Mouse (Mus musculus) kidney, postnatal 10 days (tissue): ENCODE results near the gene Ehbp1.

Source experiments
- DNase-seq: peaks from one replicate; pipeline ENCODE4 v3.0.0; 2021; ENCODE audit warnings: mixed read lengths

The Ehbp1 gene

GRCm38 (mm10) chr11:21999396-22000315 is 342.4 kb downstream of the Ehbp1 start:
- DNase-seq: no peak

DNA sequence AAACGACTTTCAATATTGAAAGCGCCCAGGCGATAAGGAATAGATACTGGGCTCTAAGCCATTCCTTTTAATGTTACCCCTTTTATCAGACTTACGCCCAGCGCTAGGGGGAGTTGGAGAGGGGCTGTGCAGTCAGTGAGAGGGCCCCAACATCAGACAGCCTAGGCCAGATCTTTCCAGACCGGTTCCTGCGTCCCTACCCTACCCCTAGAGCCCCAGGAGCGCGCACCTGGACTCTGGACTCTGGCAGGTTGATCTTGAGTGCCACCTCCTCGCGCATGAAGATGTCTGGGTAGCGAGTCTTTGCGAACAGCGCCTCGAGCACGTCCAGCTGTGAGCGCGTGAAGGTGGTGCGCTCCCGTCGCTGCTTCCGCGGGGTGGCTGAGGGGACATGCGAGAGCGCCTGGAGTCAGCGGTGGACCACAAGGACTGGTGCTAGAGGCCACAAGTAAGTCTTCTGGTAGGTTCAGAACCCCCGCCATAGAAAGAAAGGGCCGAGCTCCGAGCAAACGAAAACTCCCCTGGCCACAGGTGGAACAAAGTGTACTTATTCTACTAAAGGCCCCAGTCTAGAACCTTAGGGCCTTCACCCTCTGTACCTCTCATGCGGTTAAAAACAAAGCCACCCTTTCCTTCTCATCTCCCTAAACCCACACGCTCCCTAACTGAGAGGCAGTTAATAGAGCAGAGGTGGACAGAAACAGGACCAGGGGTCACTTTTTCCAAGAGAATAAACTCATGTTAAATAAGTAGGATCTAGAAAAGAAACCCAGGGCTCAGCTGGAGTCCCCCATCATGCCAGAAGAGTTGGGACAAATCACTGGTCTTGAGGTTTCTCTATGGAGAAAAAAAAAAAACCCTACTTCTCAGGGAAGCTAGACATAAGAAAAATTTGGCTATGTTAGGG is 343.7 kb downstream of the Ehbp1 start:
- peak; percentile 29 for DNase-seq

DNA sequence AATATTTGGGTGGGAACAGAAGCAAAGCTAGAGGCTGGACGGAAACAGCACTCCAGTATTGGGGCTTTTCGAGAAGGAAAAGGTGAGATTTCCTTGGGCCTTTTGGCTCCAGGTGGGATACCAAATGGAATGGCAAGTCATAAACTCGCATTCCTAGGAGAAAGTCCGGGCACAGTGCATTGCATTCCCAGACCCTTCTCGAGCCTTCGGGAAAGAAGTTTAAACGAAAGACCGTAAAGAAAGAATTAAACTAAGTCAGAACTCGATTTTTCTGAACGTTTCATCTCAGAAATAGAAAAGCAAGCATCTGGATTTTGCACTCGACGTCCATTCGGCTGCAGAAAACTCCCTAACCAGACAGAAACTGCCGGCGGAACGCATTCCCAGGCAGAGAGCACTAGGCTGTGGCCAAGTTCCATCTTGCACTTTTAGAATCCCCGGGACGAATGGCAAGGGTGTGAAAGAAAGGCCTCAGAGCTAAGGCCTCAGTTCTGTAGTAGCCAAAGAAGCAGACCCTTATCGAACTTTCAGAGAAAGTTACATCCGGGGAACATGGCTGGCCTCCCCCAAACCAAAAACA is 344.4 kb downstream of the Ehbp1 start:
- no peak for DNase-seq

DNA sequence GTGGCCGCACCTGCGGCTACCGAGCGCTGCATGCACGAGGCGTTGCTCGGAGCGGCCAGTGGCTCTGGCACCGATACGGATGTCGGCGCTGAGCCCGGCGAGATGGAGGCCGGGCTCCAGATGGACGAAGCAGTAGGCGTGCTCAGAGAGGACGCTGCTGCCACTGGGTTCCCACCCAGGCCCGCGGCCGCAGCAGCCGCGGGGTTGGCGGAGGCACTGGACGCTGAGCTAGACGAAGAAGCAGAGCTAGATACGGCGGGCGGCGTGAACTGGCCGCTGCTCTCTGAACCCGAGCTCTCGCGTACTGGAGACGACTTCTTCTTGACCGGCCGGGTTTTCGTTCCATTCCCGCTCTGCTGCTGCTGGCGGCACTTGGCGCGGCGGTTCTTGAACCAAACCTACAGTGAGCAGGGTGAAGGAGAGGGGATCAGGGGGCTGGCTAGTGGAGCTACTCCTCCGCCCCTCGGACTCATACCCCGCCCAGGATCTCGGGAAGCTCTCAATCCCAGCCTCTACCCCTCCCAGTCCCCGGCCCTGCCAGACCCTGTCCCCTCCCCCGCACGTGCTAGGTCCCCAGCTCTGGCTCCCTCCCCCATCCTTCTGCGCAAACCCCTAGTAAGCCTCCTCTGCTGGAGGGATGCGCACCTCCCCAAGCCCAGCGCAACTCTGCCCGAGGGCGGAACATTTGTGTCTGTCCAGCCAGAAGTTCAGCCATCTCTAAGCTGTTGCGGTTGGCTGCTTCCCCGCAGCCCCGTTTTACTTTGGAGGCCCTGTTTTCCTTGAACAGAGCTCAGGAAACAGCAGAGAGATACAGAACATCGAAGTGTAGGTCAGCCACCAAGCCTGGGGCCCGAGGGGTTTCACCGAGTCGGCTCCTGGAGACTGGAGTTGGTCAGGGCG is 345.2 kb downstream of the Ehbp1 start:
- DNase-seq: peak; percentile 37

DNA sequence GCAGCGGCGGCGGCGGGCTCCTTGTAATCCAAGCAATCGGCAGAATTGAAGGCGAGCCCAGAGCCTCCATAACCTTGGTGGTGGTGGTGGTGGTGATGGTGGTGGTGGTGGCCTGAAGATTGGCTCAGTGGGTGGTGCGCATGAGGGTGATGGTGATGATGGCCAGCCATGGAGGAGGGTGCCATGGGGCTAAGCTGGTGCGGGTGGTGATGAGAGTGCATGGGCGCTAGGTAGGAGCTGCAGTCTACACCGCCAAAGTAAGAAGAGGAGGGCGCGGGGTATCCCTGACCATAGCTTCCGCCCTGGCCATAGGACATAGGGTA is 345.8 kb downstream of the Ehbp1 start:
- peak; percentile 20 for DNase-seq

DNA sequence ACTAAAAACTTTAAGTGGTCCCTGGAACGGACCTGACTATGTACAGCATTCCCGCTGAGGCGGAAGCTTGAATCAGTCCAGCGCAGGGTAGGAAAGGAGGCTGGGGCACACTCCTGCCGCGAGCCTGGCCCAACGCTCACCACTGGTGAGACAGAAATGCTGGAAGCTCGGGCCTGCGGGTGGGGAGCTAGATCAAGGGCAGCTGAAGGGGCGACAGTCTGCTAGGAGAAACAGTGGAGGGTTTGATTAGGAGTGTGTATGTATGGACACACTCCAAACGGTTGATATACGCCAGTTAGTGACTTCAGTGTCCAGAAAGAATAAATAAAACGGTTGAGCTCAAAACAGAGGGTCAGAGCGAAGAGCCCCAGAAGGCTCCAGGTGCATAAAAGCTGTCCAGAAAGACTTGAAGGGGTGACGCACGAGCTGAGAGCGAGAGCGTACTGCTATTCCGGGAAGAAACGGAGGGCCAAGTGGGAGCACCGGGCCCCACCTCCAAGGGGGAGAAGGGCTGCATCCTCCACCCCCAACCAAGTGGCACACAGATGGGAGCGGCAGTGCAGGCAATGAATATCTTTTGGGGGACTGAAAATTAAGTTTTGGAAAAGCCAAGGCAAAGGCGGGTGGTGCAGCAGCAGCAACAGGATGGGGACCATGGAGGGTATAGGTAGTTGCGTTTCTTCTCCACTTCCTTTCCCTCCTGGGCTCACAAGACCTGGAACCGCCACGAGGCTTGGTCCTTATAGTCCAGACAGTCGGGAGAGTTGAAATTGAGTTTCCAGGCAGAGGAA is 346.4 kb downstream of the Ehbp1 start:
- DNase-seq: peak; percentile 18

GRCm38 (mm10) chr11:21994377-21995370 is 347.4 kb downstream of the Ehbp1 start:
- peak; percentile 15 for DNase-seq

- DNase-seq: peak; percentile 47
Measured at GRCm38 (mm10) chr11:21993597-21994376, 348.3 kb downstream of the Ehbp1 start.

DNA sequence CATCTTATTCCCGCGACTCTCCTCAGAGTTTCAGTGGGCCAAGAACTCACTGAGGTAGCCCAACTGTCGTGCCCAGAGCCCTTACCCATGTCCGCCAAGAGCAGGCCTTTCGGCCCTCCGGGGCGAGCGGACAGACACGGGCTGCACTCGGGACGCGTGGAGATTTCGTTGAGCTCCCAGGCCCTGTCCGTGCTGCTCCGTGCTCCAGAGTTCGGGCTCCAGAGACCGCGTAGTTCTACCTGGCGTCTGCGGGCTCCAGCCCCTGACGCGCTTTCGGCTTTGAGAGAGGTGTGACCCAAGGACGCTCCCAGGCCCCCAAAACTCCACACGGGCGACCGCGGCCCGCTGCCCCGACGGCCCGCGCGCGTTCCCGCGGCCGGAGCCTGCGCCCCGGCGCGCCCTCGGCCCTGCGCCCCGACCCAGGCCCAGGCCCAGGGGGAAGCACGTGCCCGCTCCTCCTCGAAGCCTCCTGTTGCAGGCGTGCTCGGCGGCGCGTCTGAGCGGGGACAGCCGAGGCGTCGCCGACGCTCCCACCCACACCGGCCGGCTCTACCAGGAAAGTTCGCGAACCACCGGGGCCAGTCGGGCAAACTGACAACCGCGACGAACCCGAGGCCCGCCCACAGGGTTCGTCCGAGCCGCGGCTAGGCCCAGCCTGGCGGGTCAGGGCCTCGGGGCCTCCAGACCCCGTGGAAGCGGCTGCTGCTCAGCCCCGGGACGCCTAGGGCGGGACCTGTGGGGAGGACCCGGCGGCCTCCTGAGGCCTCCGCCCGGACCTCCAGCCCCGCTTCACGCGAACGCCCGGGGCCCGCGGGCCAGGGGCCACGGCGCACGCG is 349.1 kb downstream of the Ehbp1 start:
- DNase-seq: peak; percentile 31

DNA sequence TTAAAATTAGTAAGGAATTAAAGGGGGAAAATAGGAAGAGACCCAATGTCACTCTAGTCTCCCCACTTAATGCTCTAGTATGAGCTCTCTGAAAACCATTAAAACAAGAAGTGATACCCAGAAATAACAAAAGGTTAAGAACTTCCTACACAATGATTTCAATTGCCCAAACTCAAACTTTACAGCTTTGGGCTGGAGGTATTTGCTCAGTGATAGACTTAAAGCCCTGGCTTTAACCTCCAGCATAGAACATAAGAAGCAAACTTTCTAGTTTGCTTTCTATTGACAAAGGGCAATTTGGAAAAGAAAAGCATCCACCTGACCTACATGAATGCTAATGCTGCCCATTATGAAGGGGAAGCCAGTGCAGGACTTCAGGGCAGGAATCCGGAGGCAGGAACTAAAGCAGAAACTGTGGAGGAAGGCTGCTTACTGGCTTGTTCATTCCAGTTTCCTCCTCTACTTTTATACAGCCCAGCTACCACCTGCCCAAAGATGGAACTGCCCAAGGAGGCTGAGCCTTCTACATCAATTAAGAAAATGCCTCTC is 353.6 kb downstream of the Ehbp1 start:
- DNase-seq: no peak

DNA sequence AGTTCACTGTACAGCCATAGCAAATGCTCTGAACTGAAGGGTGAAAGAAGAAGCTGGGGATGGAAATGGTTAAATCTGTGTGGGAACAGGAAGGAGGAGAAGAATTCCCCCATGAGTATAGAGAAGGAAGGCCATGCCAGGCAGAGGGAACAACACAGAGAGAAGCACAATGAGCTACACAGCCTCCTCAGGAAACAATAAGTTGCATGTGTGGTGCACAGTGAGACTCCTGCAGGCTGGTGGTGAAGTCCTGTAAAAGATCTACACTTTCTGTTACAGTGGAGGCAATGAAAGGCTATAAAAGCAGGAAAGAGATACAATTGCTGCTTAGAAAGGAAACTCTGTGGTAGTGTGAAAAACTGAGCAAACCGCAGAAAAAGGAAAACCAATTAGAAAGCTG is 357.0 kb downstream of the Ehbp1 start:
- no peak for DNase-seq

DNA sequence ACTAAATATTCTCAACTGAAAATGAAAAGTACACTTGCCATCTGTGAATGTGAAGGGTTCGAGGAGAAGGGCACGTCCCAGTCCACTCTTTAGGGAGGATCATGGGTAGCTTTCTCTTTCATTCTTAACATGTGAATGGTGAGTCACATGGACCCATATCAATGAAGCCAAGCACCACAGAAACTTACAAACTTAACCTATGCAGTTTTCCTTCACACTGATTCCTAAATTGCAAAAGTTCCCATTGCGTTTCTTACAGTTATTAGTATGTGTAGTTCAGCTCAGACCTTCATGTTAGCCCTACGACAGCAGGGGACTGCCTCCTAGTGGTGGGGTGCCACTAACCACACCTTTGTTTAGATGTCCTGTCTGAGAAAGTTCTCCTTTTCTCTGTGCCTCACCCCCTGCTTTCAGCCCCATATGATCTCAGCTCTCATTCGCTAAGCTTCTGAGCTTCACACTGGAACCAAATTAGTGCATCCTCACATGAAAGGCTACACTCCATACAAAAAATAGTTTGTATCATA is 368.0 kb downstream of the Ehbp1 start:
- DNase-seq: peak; percentile 9

DNA sequence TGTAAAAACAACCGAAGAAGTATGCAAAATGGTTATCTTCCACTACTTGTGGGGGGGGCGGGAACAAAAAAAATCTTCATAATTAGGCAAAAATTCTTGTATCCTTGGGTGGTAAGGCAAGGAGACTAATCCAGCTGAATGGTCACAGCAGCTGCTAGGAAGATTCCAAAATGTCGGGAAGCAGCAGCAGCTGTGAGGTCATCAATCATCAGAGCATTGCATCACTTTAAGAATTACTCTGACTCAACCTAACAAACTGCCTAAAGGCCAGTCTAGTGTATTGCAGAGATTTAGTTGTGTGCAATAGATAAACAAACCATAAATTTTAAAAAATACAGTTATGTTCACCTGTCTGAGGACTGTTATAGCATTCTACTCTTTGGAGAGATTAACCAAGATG is 368.5 kb downstream of the Ehbp1 start:
- DNase-seq: no peak

- no peak for DNase-seq
Measured at GRCm38 (mm10) chr11:21968922-21969321, 373.2 kb downstream of the Ehbp1 start.
